Mouse (Mus musculus) liver, postnatal 0 days (tissue): Measurements from ENCODE around the gene Sdf2l1.

Experiments used
- CTCF ChIP-seq: sonication (generic); IDR thresholded peaks from 2 replicates; pipeline ENCODE4 v1.5.1; 2016; ENCODE audit warnings: antibody characterized with exemption, low read depth
- EP300 ChIP-seq: IDR thresholded peaks from 2 replicates; pipeline ENCODE4 v1.6.1; 2016; ENCODE audit warnings: antibody characterized with exemption, low read depth, mild to moderate bottlenecking

DNA sequence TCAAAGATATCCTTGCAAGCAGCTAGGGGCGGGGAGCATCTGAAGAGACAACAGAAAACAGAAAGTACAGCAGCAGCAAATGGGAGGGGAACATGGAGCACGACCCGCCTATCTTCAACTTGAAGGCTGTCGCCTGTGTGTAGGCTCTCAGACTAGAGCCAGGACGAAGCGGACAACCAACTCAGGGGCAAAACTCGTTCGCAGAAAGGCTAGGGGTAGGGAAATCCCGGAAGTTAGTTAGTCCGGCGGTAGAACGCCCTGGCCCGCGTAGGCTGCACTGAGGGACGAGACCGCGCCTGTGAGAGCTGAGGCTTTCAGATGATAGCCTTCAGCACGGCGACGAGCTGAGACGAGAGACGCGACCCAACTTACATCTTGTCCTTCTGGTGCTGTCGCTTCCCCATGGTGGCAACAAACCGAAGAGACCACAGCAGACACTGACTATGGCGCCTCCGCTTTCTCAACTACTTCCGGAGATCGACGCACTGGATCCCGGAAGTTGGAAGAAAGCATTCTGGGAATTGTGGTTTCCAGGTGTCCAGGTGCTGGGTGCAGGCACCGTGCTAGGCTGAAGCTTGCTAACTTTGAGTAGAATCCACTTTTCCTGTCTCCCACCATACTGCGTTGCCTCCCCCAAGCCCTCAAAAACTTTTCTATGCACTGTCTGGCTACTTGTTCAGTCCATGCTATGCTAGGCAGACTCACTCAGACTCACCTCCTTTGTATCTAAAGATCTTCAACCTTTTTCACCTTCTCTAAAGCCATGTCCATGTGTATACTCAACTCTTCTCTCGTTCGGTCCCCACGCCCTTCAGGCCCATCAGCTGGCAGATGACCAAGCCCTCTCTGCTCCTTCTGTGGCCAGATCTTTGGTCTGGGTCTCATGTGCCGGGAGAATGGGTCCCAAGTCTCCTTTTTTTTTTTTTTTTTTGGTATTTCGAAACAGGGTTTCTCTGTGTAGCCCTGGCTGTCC lies 21.1 kb downstream of the Sdf2l1 start, which contains the start of gene Ppil2:
- TF ChIP-seq CTCF (no peak), EP300 (no peak)
